Mouse (Mus musculus) bone marrow macrophage, adult 2 months (primary cell): ENCODE data around the gene Hist1h4m. TPM values are rescaled to one million over a fixed set of nuclear protein-coding genes. Genes with fewer than 3 reads are reported as not detected.
A peak's percentile ranks its signal among the peaks of the same experiment; 100 is the strongest.
"Not testable (repeated sequence)": the region's sequence is repeated elsewhere in the genome, so short reads cannot be mapped to it uniquely, and the experiment has no call there.

Source experiments
- H3K27ac ChIP-seq: 2 replicates; pipeline ENCODE4 v1.5.1; 2012; ENCODE audit warnings: low read depth, low read length; ENCODE audit not compliant: insufficient read depth
- H3K4me1 ChIP-seq: 2 replicates; pipeline ENCODE4 v1.6.1; 2012; ENCODE audit warnings: low read length; ENCODE audit not compliant: control insufficient read depth, insufficient read depth
- H3K4me3 ChIP-seq: 2 replicates; pipeline ENCODE4 v1.5.1; 2012; ENCODE audit warnings: mild to moderate bottlenecking, low read length, moderate library complexity; ENCODE audit not compliant: insufficient read depth
- CTCF ChIP-seq: IDR thresholded peaks from 2 replicates; pipeline ENCODE4 v1.5.1; 2012; ENCODE audit warnings: low read depth, mild to moderate bottlenecking, low read length, moderate library complexity
- POLR2A ChIP-seq: IDR thresholded peaks from 2 replicates; pipeline ENCODE4 v1.6.1; 2012; ENCODE audit warnings: mild to moderate bottlenecking, low read depth, low read length, borderline replicate concordance
- polyA plus RNA-seq: library from polyadenylated mRNA; stranded (reverse); fragments of >200 nt; gene quantifications from 2 replicates; pipeline ENCODE4 v1.2.4, GENCODE M21; 2012; ENCODE audit not compliant: missing spikeins, insufficient read depth, insufficient read length

Gene Hist1h4m
- 5.2 and 6.8 TPM in 2 replicates for polyA plus RNA-seq

GRCm38 (mm10) chr13:21811539-21811938, at the start of gene Hist1h4m:
Hist1h4m (plus strand) TSS chr13:21811746.
- H3K4me1 ChIP-seq, result not testable (repeated sequence)
- Histone ChIP-seq H3K4me3 (peak within 1 kb of the TSS; percentile 17), H3K27ac (peak within 1 kb of the TSS; percentile 53)

- TF ChIP-seq CTCF (no peak), POLR2A (no peak)
- Histone ChIP-seq H3K4me3 (peak overlapping the region; percentile 65), H3K4me1 (peaks cover 2% of the 10 kb centered on the region; the same call in 1 of the 2 replicates), H3K27ac (peak overlapping the region; percentile 79)
Observed at GRCm38 (mm10) chr13:21778814-21779766, 32.5 kb upstream of the Hist1h4m start.

- Histone ChIP-seq H3K27ac (peak within 1 kb of the TSS; percentile 79), H3K4me1 (peaks cover 6% of the 10 kb centered on the region), H3K4me3 (peak within 1 kb of the TSS; percentile 65)
- no peak for TF ChIP-seq POLR2A
- TF ChIP-seq CTCF, result no peak
Observed at GRCm38 (mm10) chr13:21779767-21780731, 31.5 kb upstream of the Hist1h4m start, which contains the start of gene Hist1h1b. Hist1h1b (minus strand) TSS chr13:21780625.

- peak overlapping the region; percentile 46; the same call in 1 of the 2 replicates for H3K27ac ChIP-seq
- peaks cover 11% of the 10 kb centered on the region for H3K4me1 ChIP-seq
- no peak overlapping the region for H3K4me3 ChIP-seq
- no peak for TF ChIP-seq CTCF
- no peak for TF ChIP-seq POLR2A
Observed at GRCm38 (mm10) chr13:21781021-21781555, 30.5 kb upstream of the Hist1h4m start.

GRCm38 (mm10) chr13:21781639-21782038, 29.9 kb upstream of the Hist1h4m start:
- TF ChIP-seq CTCF, result no peak
- no peak for TF ChIP-seq POLR2A
- Histone ChIP-seq H3K4me3 (no peak overlapping the region), H3K27ac (no peak overlapping the region), H3K4me1 (peaks cover 12% of the 10 kb centered on the region)

- peak overlapping the region; percentile 62 for H3K4me3 ChIP-seq
- H3K4me1 ChIP-seq, result peaks cover 12% of the 10 kb centered on the region
- H3K27ac ChIP-seq, result peak overlapping the region; percentile 85
Observed at GRCm38 (mm10) chr13:21782361-21783254, 28.9 kb upstream of the Hist1h4m start.

- Histone ChIP-seq H3K27ac (peak within 1 kb of the TSS; percentile 89), H3K4me3 (peak within 1 kb of the TSS; percentile 62), H3K4me1 (peaks cover 17% of the 10 kb centered on the region)
- TF ChIP-seq POLR2A, result no peak
- no peak for TF ChIP-seq CTCF
Observed at GRCm38 (mm10) chr13:21783255-21783617, 28.3 kb upstream of the Hist1h4m start, which contains the start of gene Hist1h3i. Hist1h3i (minus strand) TSS chr13:21783370.

GRCm38 (mm10) chr13:21783734-21784161, 27.8 kb upstream of the Hist1h4m start:
- peak overlapping the region; percentile 89 for H3K27ac ChIP-seq
- TF ChIP-seq POLR2A (no peak), CTCF (no peak)
- peaks cover 20% of the 10 kb centered on the region for H3K4me1 ChIP-seq
- peak overlapping the region; percentile 18 for H3K4me3 ChIP-seq

GRCm38 (mm10) chr13:21784311-21784710, 27.2 kb upstream of the Hist1h4m start:
- peak overlapping the region; percentile 89 for H3K27ac ChIP-seq
- TF ChIP-seq POLR2A (no peak), CTCF (no peak)

More at GRCm38 (mm10) chr13:21784311-21784710, 27.2 kb upstream of the Hist1h4m start:
- no peak overlapping the region for H3K4me3 ChIP-seq
- peaks cover 20% of the 10 kb centered on the region for H3K4me1 ChIP-seq
